Mouse (Mus musculus): ENCODE measurements at regions not wholly inside any gene's neighbourhood (a gene's known extent, or its start where the extent isn't known, plus 50 kb on each side); places are given as distances from the start of the nearest gene placed in this dataset.
A peak's percentile ranks its signal among the peaks of the same experiment; 100 is the strongest.

DNA sequence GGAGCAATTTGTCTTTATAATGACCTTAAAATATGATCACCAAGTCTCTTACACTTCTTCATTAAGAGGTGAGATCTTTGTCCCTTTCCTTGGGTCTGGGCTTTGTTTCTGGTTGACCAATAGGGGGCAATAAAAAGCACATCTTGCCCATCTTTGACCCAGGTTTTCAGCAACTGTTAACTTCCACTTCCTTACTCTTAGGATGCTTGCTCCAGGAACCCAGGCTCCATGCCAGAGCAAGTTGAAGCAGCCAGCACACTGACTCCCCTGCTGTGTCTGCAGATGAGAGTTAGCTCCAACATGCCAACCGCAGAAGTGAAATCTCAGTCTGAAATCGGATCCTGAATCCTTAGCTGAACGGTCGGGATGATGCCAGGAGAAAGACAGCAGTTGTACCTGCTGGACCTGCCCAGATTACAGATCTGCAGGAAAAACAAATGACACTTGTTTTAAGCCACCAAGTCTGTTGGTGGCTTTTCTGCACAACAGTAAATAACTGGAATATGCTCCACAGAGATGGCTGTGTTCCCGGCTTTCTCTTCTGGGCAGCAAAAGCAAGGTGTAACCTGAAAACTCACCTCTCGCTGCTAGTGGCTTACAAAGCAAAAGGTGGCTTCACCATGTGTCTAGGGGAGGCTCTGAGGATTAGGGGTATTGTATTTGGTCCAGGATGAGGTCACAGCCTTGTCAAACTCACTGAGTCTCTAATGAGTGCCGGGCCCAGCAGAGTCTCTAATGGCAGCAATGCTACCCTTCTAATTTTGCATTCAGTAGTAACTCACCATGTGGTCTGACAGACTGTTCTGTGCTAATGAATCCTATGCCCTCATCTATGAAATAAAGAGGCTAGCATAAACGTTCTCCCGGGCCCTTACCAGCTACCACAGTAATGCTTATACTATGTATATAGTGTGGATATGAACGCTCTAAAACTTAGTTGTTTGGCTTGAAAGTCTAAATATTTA lies 241.8 kb upstream of the Fbxo33 start:
- H3K27me3 ChIP-seq = no peaks in the 10 kb centered on the region
- peaks cover 4% of the 10 kb centered on the region; the same call in 1 of the 2 replicates for H3K4me1 ChIP-seq
- no peak overlapping the region for H3K4me3 ChIP-seq
- WGBS = 57% methylated on average over 10 of the region's 10 CpGs
- peak; percentile 69; the same call in 1 of the 2 replicates for ATAC-seq (ENCODE audit: low FRiP score, low read depth)
- no peak overlapping the region for H3K27ac ChIP-seq
- 0 out of 2 replicates have a peak overlapping the region, but pooled peaks have one; percentile 11 for H3K4me2 ChIP-seq (replicated peaks)
- H3K9me3 ChIP-seq = no peaks in the 10 kb centered on the region
- no peaks in the 10 kb centered on the region for H3K36me3 ChIP-seq
- no peak overlapping the region for H3K9ac ChIP-seq

- ATAC-seq (ENCODE audit: low FRiP score, low read depth) = no peak
- Histone ChIP-seq H3K9ac (no peak overlapping the region), H3K9me3 (no peaks in the 10 kb centered on the region), H3K4me1 (peaks cover 2% of the 10 kb centered on the region; the same call in 1 of the 2 replicates), H3K4me2 (replicated peaks) (no peak overlapping the region), H3K4me3 (no peak overlapping the region), H3K27me3 (no peaks in the 10 kb centered on the region), H3K27ac (no peak overlapping the region), H3K36me3 (no peaks in the 10 kb centered on the region)
- 74% methylated on average over 5 of the region's 5 CpGs for WGBS
Measured at GRCm38 (mm10) chr12:59456175-59456851, 236.8 kb upstream of the Fbxo33 start.

DNA sequence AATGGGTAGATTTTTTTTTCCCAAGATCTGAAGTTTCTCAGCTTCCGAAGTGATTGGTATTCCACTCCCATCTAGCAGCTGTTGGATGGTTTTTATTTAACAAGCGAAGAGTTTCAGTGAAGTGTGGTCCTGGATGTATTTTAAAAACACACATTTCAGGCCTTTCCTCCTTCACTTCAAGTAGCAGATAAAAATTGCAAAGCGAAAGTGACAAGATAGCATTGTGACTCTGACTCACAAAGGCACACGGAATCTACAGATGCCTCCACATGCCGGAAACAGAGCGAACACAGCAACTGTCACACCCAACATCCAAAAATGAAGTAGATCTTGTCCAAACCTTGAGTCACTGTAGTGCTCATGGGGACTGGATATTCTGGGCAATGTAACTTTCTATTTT lies 195.5 kb upstream of the Fbxo33 start:
- Histone ChIP-seq H3K9ac (no peak overlapping the region), H3K4me1 (no peaks in the 10 kb centered on the region), H3K9me3 (no peaks in the 10 kb centered on the region), H3K27ac (no peak overlapping the region), H3K36me3 (no peaks in the 10 kb centered on the region), H3K27me3 (no peaks in the 10 kb centered on the region), H3K4me2 (replicated peaks) (no peak overlapping the region), H3K4me3 (no peak overlapping the region)
- ATAC-seq (ENCODE audit: low FRiP score, low read depth) = no peak
- WGBS = 90% methylated on average over 6 of the region's 6 CpGs

DNA sequence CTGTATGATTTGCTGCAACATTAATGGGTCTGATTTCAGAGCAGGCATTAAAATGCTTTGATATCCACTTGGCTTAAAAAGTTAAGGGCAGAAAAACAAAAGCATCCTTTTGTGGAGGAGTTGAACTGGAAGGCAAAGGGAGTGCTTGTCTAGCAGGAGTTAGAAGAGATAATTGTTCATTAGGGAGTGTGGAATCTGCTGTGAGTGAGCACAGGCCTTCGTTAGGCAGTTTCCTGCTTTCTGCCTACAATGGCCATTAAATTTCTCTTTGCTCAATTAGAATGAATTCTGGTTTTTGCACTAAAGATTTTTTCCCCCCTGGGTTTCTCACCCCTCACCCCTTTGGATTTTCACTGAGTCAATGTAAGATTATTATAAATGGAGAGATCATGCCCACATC lies 192.0 kb upstream of the Fbxo33 start:
- H3K9ac ChIP-seq = no peak overlapping the region
- no peaks in the 10 kb centered on the region for H3K4me1 ChIP-seq
- no peak overlapping the region for H3K4me2 ChIP-seq (replicated peaks)
- H3K36me3 ChIP-seq = no peaks in the 10 kb centered on the region
- ATAC-seq (ENCODE audit: low FRiP score, low read depth) = no peak
- no peaks in the 10 kb centered on the region for H3K27me3 ChIP-seq
- H3K4me3 ChIP-seq = no peak overlapping the region
- H3K9me3 ChIP-seq = no peaks in the 10 kb centered on the region
- WGBS = 44% methylated on average over 1 of the region's 1 CpGs
- no peak overlapping the region for H3K27ac ChIP-seq

- Histone ChIP-seq H3K9ac (no peak overlapping the region), H3K4me3 (no peak overlapping the region), H3K27ac (no peak overlapping the region), H3K36me3 (no peaks in the 10 kb centered on the region), H3K4me1 (no peaks in the 10 kb centered on the region), H3K4me2 (replicated peaks) (no peak overlapping the region), H3K9me3 (no peaks in the 10 kb centered on the region), H3K27me3 (no peaks in the 10 kb centered on the region)
- no peak for ATAC-seq (ENCODE audit: low FRiP score, low read depth)
- WGBS = 89% methylated on average over 3 of the region's 3 CpGs
Measured at GRCm38 (mm10) chr12:59391103-59391502, 171.6 kb upstream of the Fbxo33 start.

GRCm38 (mm10) chr12:59382812-59383211 lies 163.3 kb upstream of the Fbxo33 start:
- Histone ChIP-seq H3K4me2 (replicated peaks) (no peak overlapping the region), H3K9ac (no peak overlapping the region), H3K4me3 (no peak overlapping the region), H3K9me3 (no peaks in the 10 kb centered on the region), H3K4me1 (no peaks in the 10 kb centered on the region), H3K27me3 (no peaks in the 10 kb centered on the region), H3K27ac (no peak overlapping the region), H3K36me3 (no peaks in the 10 kb centered on the region)
- ATAC-seq (ENCODE audit: low FRiP score, low read depth) = no peak
- 25% methylated on average over 3 of the region's 3 CpGs for whole genome bisulfite sequencing

- H3K27ac ChIP-seq = no peak overlapping the region
- no peaks in the 10 kb centered on the region for H3K4me1 ChIP-seq
- H3K4me3 ChIP-seq = no peak overlapping the region
- WGBS = 98% methylated on average over 2 of the region's 2 CpGs
- ATAC-seq (ENCODE audit: low FRiP score, low read depth) = no peak
- no peak overlapping the region for H3K4me2 ChIP-seq (replicated peaks)
- H3K27me3 ChIP-seq = no peaks in the 10 kb centered on the region
- no peaks in the 10 kb centered on the region for H3K36me3 ChIP-seq
- H3K9me3 ChIP-seq = no peaks in the 10 kb centered on the region
- H3K9ac ChIP-seq = no peak overlapping the region
Measured at GRCm38 (mm10) chr12:59341586-59341985, 122.1 kb upstream of the Fbxo33 start.

DNA sequence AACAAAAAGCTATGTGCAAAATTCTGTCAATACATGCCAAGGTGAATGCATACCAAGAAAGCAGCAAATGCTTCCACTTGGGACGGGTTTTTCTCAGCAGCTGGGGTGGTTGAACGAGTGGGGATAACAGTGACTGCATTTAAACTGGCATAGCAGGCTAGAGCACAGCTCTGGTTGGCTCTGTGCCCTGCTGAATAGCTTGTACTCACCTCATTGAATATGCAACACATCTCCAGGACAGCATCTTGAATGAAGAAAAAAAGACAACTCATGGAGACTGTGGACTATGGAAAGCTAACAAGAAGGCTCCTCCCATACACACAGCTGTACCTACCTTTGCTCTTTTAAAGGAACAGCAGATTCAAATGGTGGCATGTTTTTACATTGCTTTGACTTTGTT lies 111.2 kb upstream of the Fbxo33 start:
- no peak for ATAC-seq (ENCODE audit: low FRiP score, low read depth)
- Histone ChIP-seq H3K36me3 (no peaks in the 10 kb centered on the region), H3K4me3 (no peak overlapping the region), H3K4me2 (replicated peaks) (no peak overlapping the region), H3K4me1 (no peaks in the 10 kb centered on the region), H3K27me3 (no peaks in the 10 kb centered on the region), H3K9me3 (no peaks in the 10 kb centered on the region), H3K9ac (no peak overlapping the region), H3K27ac (no peak overlapping the region)
- WGBS = 80% methylated on average over 2 of the region's 2 CpGs

DNA sequence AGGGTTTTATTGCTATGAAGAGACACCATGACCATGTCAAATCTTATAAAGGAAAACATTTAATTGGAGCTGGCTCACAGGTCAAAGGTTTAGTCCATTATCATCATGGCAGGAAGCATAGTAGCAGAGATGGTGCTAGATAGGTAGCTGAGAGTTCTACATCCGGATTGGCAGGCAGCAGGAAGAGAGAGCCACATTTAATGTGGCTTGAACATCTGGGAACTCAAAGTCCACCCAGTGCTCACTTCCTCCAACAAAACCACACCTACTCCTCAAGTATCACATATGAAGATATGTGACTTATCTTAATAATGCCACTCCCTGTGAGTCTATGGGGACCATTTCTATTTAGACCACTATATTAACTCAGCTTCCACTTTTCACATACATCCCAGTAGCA lies 93.2 kb upstream of the Fbxo33 start:
- no peak overlapping the region for H3K4me3 ChIP-seq
- no peak overlapping the region for H3K27ac ChIP-seq
- H3K4me2 ChIP-seq (replicated peaks) = no peak overlapping the region
- ATAC-seq (ENCODE audit: low FRiP score, low read depth) = no peak
- no peaks in the 10 kb centered on the region for H3K4me1 ChIP-seq
- WGBS = 47% methylated on average over 1 of the region's 1 CpGs
- H3K9ac ChIP-seq = no peak overlapping the region
- no peaks in the 10 kb centered on the region for H3K27me3 ChIP-seq
- H3K9me3 ChIP-seq = no peaks in the 10 kb centered on the region
- no peaks in the 10 kb centered on the region for H3K36me3 ChIP-seq

GRCm38 (mm10) chr12:59307958-59308357 lies 88.4 kb upstream of the Fbxo33 start:
- Histone ChIP-seq H3K9me3 (no peaks in the 10 kb centered on the region), H3K9ac (no peak overlapping the region), H3K27me3 (no peaks in the 10 kb centered on the region), H3K4me3 (no peak overlapping the region), H3K36me3 (no peaks in the 10 kb centered on the region), H3K27ac (no peak overlapping the region), H3K4me2 (replicated peaks) (no peak overlapping the region), H3K4me1 (no peaks in the 10 kb centered on the region)
- ATAC-seq (ENCODE audit: low FRiP score, low read depth) = no peak
- 76% methylated on average over 1 of the region's 1 CpGs for WGBS

DNA sequence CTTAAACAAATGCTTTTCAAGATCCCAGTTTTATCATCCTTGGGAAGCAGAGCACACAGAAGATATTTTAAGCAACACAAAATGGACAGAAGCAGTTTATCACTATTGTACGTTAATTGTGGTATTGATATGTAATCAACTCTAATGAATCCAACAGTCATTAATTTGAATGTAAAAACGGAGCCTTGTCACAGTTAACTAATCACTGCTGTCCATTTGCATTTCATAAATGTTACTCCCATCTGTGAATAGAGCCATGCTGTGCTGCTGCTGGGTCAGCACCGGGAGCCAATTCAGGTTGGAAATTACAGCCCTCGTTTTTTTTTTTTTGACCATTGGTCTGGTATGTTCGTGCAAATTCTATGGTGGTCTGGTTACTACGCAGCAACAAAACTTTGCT lies 85.0 kb upstream of the Fbxo33 start:
- H3K27me3 ChIP-seq = no peaks in the 10 kb centered on the region

More for the DNA sequence above, 85.0 kb upstream of the Fbxo33 start:
- no peaks in the 10 kb centered on the region for H3K36me3 ChIP-seq
- no peaks in the 10 kb centered on the region for H3K9me3 ChIP-seq
- H3K9ac ChIP-seq = no peak overlapping the region
- no peak overlapping the region for H3K4me2 ChIP-seq (replicated peaks)
- ATAC-seq (ENCODE audit: low FRiP score, low read depth) = no peak
- H3K4me1 ChIP-seq = no peaks in the 10 kb centered on the region
- H3K4me3 ChIP-seq = no peak overlapping the region
- WGBS = 68% methylated on average over 6 of the region's 6 CpGs
- H3K27ac ChIP-seq = no peak overlapping the region
